Mouse (Mus musculus) spleen, postnatal 10 days (tissue): ENCODE measurements around the gene Gm21983.
A peak's percentile ranks its signal among the peaks of the same experiment; 100 is the strongest.

Experiments
- DNase-seq, 2 experiments: peaks; one replicate each; pipeline ENCODE4 v3.0.0; 2021 to 2022; ENCODE audit warnings: low spot score in 2 of 2

The Gm21983 gene

GRCm38 (mm10) chr7:27185986-27186385 lies 5.1 kb upstream of the Gm21983 start:
- DNase-seq, result no peak

DNA sequence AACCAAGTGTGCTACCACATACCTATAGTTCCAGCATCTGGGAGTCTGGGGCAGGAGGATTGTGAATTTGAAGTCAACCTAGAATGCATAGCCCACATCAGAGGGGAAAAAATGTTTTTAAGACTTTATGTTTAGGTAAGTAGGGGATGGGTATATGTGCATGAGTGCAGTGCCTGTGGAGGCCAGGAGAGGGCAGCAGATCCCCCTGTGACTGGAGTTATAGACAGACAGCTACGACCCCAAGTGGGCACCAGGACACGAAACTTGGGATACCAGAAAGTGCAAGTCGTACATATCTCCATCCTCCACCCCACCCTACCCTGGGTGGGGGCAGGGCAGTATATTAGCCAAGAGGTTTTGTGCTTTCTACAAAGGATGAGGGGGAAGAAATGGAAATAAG lies 4.1 kb upstream of the Gm21983 start:
- DNase-seq, result peak in 1 of 2 experiments; percentile 66

GRCm38 (mm10) chr7:27182498-27182897 lies 1.6 kb upstream of the Gm21983 start:
- no peak for DNase-seq

DNA sequence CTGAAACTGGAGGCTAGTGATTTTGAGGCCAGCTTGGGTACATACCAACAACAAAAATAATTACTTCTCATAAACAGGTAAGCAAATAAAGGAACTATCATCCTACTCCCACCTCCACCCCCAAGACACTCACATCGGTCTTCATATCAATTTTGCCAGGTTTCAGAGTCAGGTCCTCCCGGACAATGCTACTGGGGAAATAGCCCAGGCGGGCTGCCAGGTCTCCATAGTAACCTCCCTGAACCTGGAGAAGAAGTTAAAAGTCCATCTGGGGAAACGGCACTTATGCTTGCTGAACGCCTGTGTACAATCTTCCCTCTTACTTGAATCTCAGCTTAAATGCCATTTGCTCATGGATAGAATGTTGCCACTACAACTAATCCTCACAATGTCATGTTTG lies 850 bp downstream of the Gm21983 start:
- DNase-seq, result no peak

GRCm38 (mm10) chr7:27179217-27179918 lies 1.5 kb downstream of the Gm21983 start:
- DNase-seq, result no peak

- DNase-seq, result peak; percentile 98 to 99
Observed at GRCm38 (mm10) chr7:27178324-27179216, 2.3 kb downstream of the Gm21983 start, which contains the start of gene Rab4b. Rab4b (minus strand) TSS chr7:27178896.

DNA sequence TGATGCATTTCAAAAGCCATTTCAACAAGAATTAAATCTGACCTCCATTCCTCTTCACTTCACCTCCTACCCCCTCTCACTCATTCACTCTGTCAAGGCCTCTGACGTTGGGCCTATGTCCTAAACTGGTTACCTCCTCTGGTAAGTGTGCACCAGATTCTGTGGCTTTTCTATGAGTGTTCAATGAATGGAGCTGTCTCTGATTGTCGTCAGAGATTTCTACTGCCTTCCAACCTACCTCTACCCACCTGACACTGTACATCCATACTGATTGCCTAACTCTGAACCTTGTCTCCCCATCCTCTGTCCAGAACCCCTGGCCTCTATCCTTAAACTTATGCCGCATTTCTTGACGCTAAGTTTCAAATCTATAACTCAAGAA lies 3.0 kb downstream of the Gm21983 start:
- DNase-seq, result no peak

DNA sequence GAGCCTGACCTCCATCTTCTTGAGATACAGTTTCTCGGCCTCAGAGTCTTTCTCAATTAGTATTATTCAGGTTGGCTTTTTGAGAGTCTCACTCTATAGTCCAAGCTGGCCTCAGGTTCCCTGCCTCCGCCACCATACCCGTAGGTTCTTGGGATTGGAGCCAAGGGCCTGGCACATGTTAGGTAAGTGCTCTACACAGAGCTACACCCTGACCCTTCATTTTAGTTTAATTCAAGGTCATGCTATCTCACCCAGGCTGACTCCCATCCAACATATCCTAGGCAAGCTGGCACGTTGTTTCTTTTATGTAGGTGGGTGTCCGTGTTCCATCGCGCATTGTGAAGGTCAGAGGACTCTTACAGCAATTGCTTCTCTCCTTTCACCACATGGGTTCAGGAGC lies 6.0 kb downstream of the Gm21983 start:
- DNase-seq, result no peak

DNA sequence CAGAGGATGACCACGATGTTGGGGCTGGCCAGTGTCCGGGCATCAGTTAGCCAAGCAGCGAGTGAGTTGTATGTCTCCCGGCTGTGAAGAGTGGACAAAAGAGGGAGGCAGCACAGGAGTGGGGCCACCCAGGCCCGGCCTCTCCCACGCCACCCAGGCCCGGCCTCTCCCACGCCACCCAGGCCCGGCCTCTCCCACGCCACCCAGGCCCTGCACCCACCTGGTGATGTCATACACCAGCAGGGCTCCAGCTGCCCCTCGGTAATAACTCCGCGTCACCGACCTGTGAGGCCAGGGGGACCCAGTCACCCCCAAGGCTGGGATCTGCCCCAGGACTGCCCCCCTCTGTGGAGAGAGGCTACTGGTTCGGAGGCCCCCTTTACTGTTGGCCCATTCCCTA lies 6.4 kb downstream of the Gm21983 start:
- DNase-seq, result no peak

DNA sequence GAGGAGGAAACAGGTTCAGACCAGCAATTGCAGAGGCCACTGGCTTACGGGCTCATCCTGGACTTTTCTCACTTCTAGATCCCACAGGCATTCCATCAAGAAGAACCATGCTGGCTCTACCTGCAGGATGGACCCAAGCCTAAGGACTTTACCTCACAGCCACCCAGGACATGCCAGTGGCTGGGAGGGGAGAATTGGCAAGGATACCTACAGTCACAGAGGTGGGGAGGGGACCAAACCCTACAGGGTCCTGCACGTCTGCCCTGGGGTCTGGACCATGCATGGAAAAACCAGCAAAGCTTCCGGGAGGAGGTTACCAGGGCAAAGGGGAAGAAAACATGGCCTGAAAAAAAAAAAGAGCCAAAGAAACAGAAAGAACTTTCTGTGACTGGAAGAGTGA lies 9.9 kb downstream of the Gm21983 start:
- DNase-seq, result no peak

DNA sequence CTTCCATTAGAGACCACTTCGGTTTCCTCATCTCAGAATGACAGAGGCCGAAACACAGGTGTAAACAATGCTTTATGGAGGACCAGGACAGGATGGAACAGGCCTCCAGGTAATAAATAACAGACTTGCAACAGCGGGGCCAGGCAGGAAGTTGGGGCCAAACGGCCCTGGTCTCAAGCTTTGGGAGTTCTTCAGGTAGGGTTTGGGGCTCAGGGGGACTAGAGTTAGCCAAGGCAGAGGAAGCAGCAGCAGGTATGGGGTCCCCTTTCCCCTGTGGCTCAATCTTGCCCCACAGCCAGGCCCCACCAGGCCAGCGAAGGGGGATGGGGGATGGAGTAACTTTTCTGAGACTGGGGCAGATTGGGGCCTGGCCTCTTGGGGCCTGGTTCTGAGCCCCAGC lies 12.5 kb downstream of the Gm21983 start:
- no peak for DNase-seq

GRCm38 (mm10) chr7:27167475-27168094 lies 13.3 kb downstream of the Gm21983 start:
- no peak for DNase-seq

DNA sequence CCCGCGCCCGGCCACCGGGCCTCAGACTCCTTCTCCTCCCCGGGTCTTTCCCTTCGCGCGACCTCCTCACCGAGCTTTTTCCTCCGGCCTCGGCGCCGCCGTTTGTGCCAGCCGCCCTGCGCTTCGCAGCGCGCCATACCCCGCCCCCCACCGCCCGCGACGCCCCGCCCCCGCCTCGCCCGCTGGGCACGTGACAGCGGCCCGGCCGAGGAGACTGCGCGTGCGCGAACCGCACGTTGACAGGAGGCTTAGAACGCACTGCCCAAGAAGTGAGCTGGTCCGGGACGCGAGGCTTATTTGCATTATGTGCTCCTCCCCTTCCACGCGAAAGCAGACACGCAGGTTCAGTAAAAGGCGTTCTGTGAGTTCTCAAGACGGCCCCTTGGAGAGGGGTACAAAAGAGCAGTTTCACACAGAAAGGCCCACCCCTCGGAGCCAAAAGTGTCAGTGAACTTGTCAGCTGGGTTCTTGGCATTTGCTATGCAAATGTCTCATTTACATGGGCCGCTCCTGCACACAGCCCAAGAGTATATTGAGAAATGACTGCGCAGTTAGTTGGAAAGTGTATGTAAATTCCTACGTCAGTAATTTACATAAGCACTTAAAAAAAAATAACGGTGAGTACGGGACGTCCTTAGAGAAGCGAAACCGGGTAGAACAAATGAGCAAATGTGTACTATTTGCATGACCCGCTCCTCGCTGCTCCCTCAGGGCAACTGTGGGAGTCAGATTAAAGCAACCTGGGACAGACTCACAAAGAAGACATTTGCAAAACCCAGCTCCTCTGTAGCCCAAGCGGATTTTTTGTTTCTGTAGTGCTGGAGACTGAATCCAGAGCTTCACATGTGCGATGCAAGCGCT lies 14.0 kb downstream of the Gm21983 start, which contains the start of gene Egln2:
Gene Egln2, minus strand, starts transcription at position 189 of the 861 bp plus-strand sequence.
- peak; percentile 91 to 97 for DNase-seq

DNA sequence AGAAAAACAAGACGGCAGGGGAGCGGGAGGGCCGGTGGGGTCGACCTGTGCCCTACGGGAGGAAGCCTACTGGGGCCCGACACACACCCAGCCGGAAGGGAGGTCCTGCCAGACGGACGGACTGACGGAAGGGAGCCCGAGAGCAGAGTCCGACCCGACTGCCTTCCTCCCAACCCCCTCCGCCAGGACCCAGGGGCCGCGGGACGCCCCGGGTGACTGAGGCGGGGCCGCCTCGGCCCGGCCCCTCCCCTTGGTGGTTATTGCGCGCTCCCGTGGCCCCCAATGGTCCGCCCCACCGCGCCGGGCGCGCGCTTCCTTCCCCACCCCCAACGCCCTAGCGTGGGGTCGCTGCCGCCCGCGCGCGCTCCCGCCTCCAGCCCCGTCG lies 14.7 kb downstream of the Gm21983 start:
- DNase-seq, result peak in 1 of 2 experiments; percentile 88

GRCm38 (mm10) chr7:27165696-27166095 lies 15.2 kb downstream of the Gm21983 start:
- DNase-seq, result no peak

DNA sequence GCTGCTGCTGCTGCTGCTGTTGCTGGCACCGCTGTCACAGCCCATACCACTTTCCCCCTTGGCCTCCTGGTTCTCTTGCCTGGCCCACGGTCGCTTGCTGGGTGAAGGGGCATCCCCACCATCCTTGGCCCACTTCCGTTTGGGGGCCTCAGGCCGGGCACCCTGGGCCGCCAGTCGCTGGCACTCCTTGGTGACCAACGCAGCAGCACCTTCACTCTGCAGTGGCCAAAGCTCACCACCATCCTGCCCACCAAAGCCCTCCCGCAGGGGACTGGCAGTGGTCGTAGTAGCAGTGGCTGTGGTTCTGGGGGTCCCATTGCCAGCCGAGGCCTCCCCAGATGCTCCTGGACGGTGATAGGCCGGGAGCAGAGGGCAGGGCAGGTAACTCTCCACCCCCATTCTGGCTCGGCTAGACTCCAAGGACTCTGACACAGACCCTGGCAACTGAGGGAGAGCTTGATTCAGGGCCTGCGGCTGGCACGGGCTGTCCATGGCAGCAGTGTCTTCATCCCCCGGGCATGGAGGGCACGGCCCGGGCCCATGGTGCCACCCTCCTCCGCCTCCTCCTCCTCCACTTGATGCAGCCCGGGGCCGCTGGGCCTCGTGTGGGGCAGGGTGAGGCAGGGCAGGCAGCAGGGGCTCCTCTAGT lies 15.8 kb downstream of the Gm21983 start:
- DNase-seq, result no peak

GRCm38 (mm10) chr7:27164112-27164947 lies 16.6 kb downstream of the Gm21983 start:
- no peak for DNase-seq

- no peak for DNase-seq
Observed at GRCm38 (mm10) chr7:27163450-27163805, 17.5 kb downstream of the Gm21983 start.

- DNase-seq, result no peak
Observed at GRCm38 (mm10) chr7:27162780-27163449, 18.0 kb downstream of the Gm21983 start.

DNA sequence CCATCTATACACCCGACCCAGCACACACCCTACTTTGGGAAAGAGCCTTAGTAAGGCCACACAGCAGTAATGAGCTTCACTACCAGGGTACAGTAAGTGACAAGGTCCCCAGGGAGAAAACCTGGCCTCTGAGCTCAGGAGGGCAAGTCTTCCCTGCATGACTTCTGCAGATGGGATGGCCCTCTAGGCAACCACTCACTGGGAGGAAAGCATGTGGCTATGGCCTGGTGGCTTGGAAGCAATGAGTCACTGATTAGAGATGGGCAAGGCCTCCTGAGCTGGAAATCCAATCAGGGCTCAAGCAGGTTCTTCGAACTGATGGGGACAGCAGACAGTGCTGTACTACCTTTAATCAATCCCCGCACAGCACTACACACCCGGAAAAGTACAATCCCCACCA lies 19.1 kb downstream of the Gm21983 start:
- DNase-seq, result no peak
